Mouse (Mus musculus): ENCODE results near the gene Sectm1b. TPM values are rescaled to one million over a fixed set of nuclear protein-coding genes. Genes with fewer than 3 reads are reported as not detected.

Gene Sectm1b
- total RNA-seq, 4 experiments from 2014 or later, result not detected

DNA sequence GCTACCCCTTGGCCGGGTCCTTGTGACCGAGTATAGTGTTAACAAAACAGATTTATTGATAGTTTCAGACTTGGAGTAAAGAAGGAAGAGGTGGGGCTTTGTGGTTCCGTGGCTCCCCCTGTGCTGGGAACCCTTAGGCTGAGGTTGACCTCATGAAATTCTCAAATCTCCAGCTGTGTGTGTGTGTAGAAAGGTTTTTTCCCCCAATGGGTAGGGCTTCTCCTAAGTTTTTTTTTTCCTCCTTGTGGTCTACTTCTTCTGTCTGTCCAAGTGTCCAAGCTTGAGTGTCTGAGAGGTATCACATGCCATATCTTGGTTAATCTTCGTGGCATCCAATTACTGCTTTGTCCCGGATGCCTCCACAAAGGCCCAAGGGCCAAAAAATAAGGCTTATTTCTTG lies 30.3 kb downstream of the Sectm1b start:
- no peak for DNase-seq (ENCODE audit: low spot score in 2 of 2)

DNA sequence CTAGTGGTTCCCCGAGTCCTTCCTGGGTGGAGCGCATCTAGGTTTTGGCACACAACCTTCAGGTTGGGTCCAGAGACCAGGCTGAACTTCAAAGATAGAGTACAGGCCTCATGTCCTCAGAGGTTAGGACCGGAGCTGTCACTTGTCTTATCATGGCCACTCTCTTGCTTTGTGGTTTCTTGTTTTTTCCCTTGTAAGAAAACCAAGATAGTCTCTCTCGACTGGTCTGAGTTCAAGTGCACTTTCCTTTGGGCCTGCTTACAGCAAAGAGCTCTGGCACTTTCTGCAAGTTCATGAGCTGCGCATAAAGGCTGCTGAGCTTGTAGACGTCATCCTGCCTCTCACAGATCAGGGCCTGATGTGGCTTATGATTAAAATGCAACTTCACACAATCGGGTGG lies 36.1 kb downstream of the Sectm1b start:
- DNase-seq (ENCODE audit: low spot score in 2 of 2), result no peak

DNA sequence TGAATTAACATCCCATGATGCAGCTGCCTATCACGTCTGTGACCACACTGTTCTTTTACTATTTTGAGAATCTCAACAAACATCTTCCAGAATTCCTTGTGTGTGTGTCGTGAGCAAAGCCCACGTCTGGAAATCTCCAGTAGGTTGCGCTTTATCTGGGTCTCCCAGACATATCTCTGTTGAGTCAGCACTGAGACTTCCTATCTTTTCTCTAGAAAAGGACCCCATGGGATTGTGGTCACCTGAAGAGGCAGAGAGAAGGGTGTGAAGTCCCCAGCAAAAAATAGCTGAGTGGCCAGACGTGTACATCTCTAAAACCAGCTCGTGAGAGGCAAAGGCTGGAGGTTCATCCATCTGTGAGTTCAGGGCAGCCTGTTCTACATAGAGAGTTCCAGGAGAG lies 39.2 kb downstream of the Sectm1b start:
- peak in 1 of 2 experiments; percentile 11 for DNase-seq (ENCODE audit: low spot score in 2 of 2)

DNA sequence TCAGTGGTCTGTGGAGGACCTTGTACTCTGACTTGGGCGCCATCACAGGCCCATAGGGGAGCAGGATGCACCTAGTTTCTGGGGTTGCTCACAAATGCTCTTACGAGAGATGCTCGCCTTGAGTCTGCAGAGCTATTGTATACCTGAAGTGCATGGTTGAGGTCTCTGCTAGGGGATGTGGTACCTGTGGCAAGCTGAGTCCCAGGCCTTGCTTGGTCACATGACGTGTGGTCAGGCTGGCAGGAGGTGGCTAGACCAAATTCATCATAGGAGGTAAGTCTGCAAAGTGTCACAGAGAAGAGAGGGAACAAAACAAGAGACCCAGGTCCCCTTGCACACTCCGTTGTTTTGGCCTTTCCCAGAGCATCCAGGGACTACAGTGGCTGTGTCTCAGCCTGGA lies 43.9 kb downstream of the Sectm1b start:
- DNase-seq (ENCODE audit: low spot score in 2 of 2), result no peak

DNA sequence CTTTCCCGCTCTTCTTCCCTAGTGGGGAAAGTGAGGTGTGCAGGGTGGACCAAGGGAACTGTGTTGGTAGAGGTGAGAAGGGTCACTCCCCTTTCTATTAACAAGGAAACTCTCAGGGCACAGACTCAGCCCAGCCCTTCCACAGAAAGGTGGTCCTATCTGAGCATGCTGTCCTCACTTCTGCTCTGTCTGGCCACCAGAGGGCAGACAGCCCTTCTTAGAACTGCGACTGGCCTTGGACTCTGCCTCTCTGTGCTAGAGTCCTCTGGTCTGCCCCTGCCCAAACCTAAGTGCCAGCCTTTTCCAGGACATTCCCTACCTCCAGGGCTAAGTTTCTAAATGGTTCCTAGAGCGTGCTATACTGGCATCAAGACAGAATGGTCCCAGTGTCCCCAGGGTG lies 45.7 kb downstream of the Sectm1b start:
- DNase-seq (ENCODE audit: low spot score in 2 of 2), result peak in 1 of 2 experiments; percentile 33

DNA sequence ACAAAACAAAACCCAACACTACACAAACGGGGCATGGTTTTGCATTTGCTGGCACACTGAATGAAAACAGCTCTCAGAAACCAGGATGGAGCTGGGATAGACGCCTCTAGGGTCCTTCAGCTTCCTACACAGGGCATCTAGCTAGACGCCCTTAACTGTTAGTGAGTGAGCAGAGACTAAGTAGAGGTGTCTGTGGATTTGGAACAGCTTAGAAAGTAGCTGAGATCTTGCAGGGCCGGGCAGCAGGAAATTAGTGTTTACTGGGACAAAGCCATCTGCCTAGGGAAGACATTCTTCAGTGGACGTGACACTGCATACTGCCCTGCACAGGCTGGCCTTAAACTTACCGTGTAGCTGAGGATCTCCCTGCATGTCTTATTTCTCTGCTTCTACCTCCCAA lies 47.9 kb downstream of the Sectm1b start:
- DNase-seq (ENCODE audit: low spot score in 2 of 2), result no peak

DNA sequence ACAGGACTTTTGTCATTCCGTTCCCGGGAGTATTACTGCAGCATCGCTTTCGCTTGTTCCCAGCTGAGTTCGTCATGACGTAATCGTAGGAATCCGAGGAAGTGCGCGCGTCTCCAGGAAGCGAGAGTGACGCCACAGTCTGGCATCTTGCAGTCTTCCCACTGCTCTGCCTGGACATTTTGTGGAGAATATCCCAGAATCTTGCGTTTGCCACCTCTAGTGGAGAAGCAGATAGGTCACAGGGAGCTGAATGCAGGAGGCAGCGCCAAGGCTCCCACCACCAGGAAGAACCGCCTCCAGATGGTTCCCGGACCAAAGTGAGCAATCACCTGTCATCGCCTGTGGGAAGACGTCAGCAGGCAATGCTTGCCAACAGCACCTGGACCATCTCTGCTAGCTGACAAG lies 48.5 kb downstream of the Sectm1b start:
- DNase-seq (ENCODE audit: low spot score in 2 of 2), result peak in 1 of 2 experiments; percentile 60

DNA sequence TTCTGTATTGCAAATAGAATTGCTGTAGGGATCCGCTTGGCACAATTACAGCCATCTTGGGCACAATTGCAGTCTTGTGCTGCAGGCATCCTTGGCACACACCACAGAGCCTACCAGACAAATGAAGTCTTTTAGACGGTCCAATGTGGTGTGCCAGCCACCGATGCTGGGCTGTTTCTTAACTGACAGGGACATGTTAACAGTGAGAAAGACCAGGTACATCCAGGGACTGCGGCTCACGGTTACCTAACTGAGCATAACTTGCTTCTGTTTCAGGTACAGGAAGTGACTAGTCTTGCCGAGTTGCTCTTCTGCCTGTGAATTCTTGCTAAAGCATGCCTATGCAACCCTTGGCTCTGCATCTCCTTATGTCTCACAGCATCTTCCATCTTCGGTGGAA lies 49.7 kb downstream of the Sectm1b start:
- DNase-seq (ENCODE audit: low spot score in 2 of 2), result no peak

DNA sequence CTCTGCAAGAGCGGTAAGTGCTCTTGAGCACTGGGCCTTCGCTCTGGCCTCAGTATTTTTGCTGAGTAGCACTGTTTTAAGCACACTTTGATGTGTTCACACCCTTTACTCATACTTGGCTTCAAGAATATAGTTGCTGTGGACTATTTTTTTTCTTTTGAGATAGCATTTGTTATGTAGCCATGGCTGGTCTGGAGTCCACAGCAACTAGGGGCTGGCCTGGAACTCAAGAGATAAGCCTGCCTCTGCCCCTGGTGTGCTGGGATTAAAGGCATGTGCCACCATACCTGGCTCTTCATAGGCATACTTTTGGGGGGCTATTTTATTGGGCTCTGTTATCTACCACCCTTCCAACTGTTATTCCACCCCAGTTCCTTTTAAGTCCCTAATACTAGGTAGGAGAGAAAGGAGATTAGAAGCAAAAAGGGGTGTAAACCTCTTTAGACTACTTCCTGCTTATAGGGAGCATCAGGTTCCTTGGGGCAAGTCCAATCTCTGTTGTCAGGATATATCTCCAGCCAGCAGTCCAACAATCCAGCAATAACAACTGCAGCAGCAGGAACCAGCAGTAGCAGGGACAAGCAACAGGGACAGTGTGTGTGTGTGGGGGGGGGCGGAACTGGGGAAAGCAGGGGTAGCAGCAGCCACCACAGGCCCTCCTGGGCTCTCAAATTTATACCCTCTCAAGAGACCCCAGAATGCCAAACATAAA lies 53.2 kb downstream of the Sectm1b start:
- DNase-seq (ENCODE audit: low spot score in 2 of 2), result no peak

DNA sequence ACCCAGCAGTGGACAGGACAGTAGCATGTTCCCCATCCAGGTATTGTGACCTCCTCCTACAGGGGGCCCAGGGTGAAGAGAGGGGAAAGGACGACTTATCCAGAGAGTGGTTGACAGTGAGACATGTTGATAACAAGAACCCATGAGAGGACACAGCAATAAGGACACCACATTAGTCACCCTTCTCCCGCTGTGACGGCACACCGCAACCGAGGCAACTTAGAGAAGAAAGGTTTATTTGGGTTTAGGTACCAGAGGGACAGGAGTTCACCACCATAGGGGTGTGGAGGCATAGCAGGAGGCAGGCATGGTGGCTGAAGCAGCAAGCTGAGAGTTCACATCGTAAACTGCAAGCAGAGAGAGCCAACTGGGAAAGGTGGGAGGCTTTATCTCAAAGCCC lies 57.2 kb downstream of the Sectm1b start:
- no peak for DNase-seq (ENCODE audit: low spot score in 2 of 2)

DNA sequence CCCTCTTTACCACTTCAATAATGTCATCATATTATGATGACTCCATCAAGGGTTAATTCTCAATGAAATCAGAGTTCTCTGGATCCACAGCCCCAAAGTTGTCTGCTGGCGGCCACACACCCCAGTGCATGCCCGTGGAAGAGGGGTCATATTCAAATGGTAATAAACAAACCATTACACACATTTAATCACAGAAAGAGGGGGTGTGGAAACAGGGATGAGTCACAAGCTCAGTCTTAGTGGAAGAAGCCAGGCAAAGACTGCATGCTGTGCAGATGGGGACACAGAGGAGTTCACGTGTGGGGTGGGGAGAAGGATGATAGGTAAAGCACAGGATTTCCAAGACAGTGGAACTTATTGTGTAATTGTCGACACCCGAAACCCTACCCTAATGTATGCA lies 59.1 kb downstream of the Sectm1b start:
- DNase-seq (ENCODE audit: low spot score in 2 of 2), result no peak

Other genes starting within 250 kb of the Sectm1b start
- gene Fasn, start 239.0 kb downstream of the Sectm1b start, total RNA-seq (2022), result 100 to 1,000 TPM; 176 to 199 (median 193) TPM
- 1 to 10 TPM; 8.4 to 9.8 (median 9.0) TPM for gene Ccdc57, start 130.7 kb downstream of the Sectm1b start, total RNA-seq (2022)
- gene Slc16a3, start 115.1 kb downstream of the Sectm1b start, total RNA-seq (2022), result 1 to 10 TPM; 3.9 to 9.3 (median 7.8) TPM
- 100 to 1,000 TPM; 112 to 116 (median 113) TPM for gene Csnk1d, start 72.2 kb downstream of the Sectm1b start, total RNA-seq (2022)
- 1 to 10 TPM; 1.3 to 2.7 (median 1.4) TPM for gene Cd7, start 24.2 kb downstream of the Sectm1b start, total RNA-seq (2022)
- gene Sectm1a, start 17.7 kb upstream of the Sectm1b start, total RNA-seq (2022), result not detected
- not detected for gene Tex19.2, start 55.1 kb upstream of the Sectm1b start, total RNA-seq (2022)
- not detected for gene Tex19.1, start 82.6 kb upstream of the Sectm1b start, total RNA-seq (2022)
- under 1 TPM in 3 of 4 experiments, not detected in 1; 0.18 to 0.50 (median 0.37) TPM for gene Uts2r, start 96.7 kb upstream of the Sectm1b start, total RNA-seq (2022)
- gene Hexdc, start 140.9 kb upstream of the Sectm1b start, total RNA-seq (2022), result 10 to 100 TPM; 20.8 to 27.9 (median 24.8) TPM
- gene Ogfod3, start 141.1 kb upstream of the Sectm1b start, total RNA-seq (2022), result 10 to 100 TPM in 1 of 4 experiments, 1 to 10 TPM in 3; 7.5 to 10.2 (median 9.5) TPM
- gene Cybc1, start 165.8 kb upstream of the Sectm1b start, total RNA-seq (2022), result 10 to 100 TPM; 19.2 to 25.9 (median 23.0) TPM
- 10 to 100 TPM; 44.1 to 61.8 (median 51.2) TPM for gene Narf, start 173.7 kb upstream of the Sectm1b start, total RNA-seq (2022)
- 10 to 100 TPM; 78.2 to 84.7 (median 79.9) TPM for gene Foxk2, start 196.4 kb upstream of the Sectm1b start, total RNA-seq (2022)